Mouse (Mus musculus) forebrain, embryonic 12.5 days (tissue): ENCODE results near the gene Btbd9. TPM values are rescaled to one million over a fixed set of nuclear protein-coding genes. Genes with fewer than 3 reads are reported as not detected.
A peak's percentile ranks its signal among the peaks of the same experiment; 100 is the strongest.

Experiments
- ATAC-seq: fragments of 200-750 bp; cut with Nextera tagmentation; 2 replicates; pipeline ENCODE4 v1.8.0; 2017; ENCODE audit warnings: moderate TSS enrichment; ENCODE audit not compliant: low FRiP score
- H3K27ac ChIP-seq: fragments of 300-500 bp; sonication (generic); 2 replicates; pipeline ENCODE4 v1.5.1; 2016; ENCODE audit warnings: mild to moderate bottlenecking
- H3K27me3 ChIP-seq: fragments of 300-500 bp; sonication (generic); 2 replicates; pipeline ENCODE4 v1.6.1; 2016; ENCODE audit warnings: mild to moderate bottlenecking
- H3K36me3 ChIP-seq: fragments of 300-500 bp; sonication (generic); replicated peaks from 2 replicates; pipeline ENCODE4 v1.6.1; 2016; ENCODE audit warnings: mild to moderate bottlenecking
- H3K4me1 ChIP-seq: fragments of 300-500 bp; sonication (generic); 2 replicates; pipeline ENCODE4 v1.6.1; 2016
- H3K4me2 ChIP-seq: fragments of 300-500 bp; sonication (generic); 2 replicates; pipeline ENCODE4 v1.6.1; 2016; ENCODE audit warnings: mild to moderate bottlenecking, moderate library complexity
- H3K4me3 ChIP-seq: fragments of 300-500 bp; sonication (generic); replicated peaks from 2 replicates; pipeline ENCODE4 v1.5.1; 2016; ENCODE audit warnings: mild to moderate bottlenecking
- H3K9ac ChIP-seq: fragments of 300-500 bp; sonication (generic); 2 replicates; pipeline ENCODE4 v1.6.1; 2016; ENCODE audit warnings: mild to moderate bottlenecking
- H3K9me3 ChIP-seq: fragments of 300-500 bp; sonication (generic); 2 replicates; pipeline ENCODE4 v1.6.1; 2016
- WGBS: fragments of 180-500 bp; shearing (Covaris S2); methylation state at CpG from one replicate; pipeline ENCODE4 v1.1.7; 2016; 5-methylcytosine and 5-hydroxymethylcytosine counted together
- polyA plus RNA-seq: library from polyadenylated mRNA; unstranded; fragments of >200 nt; fragmentation: Nextera tagmentation; extraction: Ambion mirVana; gene quantifications from 2 replicates; pipeline ENCODE4 v1.2.1, GENCODE M21; 2016

Gene Btbd9
- polyA plus RNA-seq, 1 experiment from 2014 or later = 85.9 TPM

GRCm38 (mm10) chr17:30296069-30296468, 280.2 kb downstream of the Btbd9 start:
- Histone ChIP-seq H3K4me1 (peaks cover 22% of the 10 kb centered on the region), H3K4me2 (no peak overlapping the region), H3K27ac (no peak overlapping the region), H3K4me3 (no peak overlapping the region), H3K9ac (no peak overlapping the region), H3K27me3 (no peaks in the 10 kb centered on the region), H3K36me3 (0 out of 2 replicates have a peak, but pooled peaks cover 2% of the 10 kb centered on the region), H3K9me3 (no peaks in the 10 kb centered on the region)
- WGBS = 29% methylated on average over 8 of the region's 8 CpGs
- ATAC-seq = peak; percentile 20; the same call in 1 of the 2 replicates

DNA sequence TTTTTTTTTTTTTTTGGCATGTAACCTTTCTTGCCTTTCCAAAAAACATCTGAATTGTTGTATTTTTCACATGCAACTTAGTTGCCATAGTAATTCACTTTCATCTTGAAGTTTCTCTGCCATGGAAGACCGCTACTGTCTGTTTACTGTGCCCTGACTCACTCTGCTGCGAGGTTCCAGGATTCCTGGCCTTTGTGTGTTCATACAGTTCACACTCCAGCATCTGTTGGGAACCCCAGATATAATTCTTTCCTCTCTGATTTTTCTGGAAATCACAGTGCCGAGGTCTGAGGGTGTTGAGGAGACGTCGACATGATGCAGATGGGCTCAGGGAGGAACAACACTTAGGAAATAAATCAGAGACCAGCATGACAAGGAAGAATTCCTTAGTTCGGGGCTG, 283.6 kb downstream of the Btbd9 start:
- Histone ChIP-seq H3K4me2 (no peak overlapping the region), H3K27ac (no peak overlapping the region), H3K36me3 (no peaks in the 10 kb centered on the region), H3K27me3 (no peaks in the 10 kb centered on the region), H3K4me1 (peaks cover 16% of the 10 kb centered on the region), H3K9ac (no peak overlapping the region), H3K9me3 (no peaks in the 10 kb centered on the region), H3K4me3 (no peak overlapping the region)
- 86% methylated on average over 6 of the region's 6 CpGs for WGBS
- ATAC-seq = no peak

DNA sequence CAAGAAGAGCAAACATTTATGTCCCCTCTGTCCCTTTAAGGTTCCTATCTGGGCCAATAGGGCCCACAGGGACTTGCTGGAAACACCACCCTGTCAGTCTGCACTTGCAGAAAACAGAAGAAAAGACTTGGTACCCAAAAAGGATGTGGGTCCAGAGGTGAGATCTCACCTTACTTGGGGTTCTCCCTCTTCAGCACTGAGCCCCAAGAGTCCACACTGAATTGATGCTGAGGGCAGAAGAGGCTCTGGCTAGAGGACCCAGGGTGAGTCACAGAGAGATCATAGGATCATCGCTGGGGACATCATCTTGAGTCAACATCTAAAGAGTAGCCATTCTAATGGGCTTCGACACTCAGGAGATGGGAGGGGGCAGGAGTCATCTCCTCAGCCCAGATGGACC, 290.6 kb downstream of the Btbd9 start:
- WGBS = 95% methylated on average over 2 of the region's 2 CpGs
- Histone ChIP-seq H3K27ac (peak overlapping the region; percentile 15; the same call in 1 of the 2 replicates), H3K36me3 (no peaks in the 10 kb centered on the region), H3K4me2 (no peak overlapping the region), H3K4me1 (peaks cover 18% of the 10 kb centered on the region), H3K27me3 (peaks cover 21% of the 10 kb centered on the region), H3K9me3 (no peaks in the 10 kb centered on the region), H3K4me3 (no peak overlapping the region), H3K9ac (no peak overlapping the region)
- ATAC-seq = no peak

DNA sequence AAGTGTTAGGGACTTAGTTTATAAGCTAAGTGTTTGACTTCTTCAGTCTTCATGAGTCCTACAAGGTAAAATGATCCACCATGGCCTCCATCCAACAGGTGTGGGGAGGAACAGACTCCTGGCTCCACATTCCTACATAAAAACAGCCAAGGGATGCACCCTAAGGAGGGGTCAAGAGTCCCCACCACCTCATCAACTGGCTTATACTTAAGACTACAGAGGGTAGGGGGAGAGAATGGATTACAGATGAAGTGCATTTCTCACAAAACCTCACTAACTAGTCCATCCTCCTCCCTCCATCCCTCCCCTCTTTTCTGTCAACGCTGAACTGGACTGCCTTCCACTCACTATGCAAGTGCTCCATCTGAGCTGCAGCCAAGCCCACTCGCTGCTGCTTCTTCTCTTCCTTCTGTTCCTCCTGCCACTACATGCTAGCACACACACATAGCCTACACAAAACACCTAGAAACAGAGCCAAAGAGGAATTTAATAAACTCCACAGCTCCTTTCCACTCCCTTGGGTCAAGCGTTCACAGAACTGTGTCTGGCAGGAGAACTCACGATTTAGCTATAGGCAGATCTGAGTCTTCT, 292.7 kb downstream of the Btbd9 start:
- no peak overlapping the region for H3K4me3 ChIP-seq
- no peak overlapping the region for H3K27ac ChIP-seq
- H3K9me3 ChIP-seq = no peaks in the 10 kb centered on the region
- peaks cover 38% of the 10 kb centered on the region for H3K4me1 ChIP-seq
- 89% methylated on average over 4 of the region's 4 CpGs for WGBS
- peaks cover 21% of the 10 kb centered on the region for H3K27me3 ChIP-seq
- no peak overlapping the region for H3K9ac ChIP-seq
- ATAC-seq = no peak
- no peak overlapping the region for H3K4me2 ChIP-seq
- H3K36me3 ChIP-seq = no peaks in the 10 kb centered on the region

- no peak overlapping the region for H3K4me3 ChIP-seq
- H3K36me3 ChIP-seq = no peaks in the 10 kb centered on the region
- H3K9me3 ChIP-seq = no peaks in the 10 kb centered on the region
- no peak overlapping the region for H3K9ac ChIP-seq
- H3K4me2 ChIP-seq = no peak overlapping the region
- H3K27ac ChIP-seq = no peak overlapping the region
- ATAC-seq = no peak
- peaks cover 39% of the 10 kb centered on the region for H3K4me1 ChIP-seq
- peaks cover 21% of the 10 kb centered on the region for H3K27me3 ChIP-seq
Observed at GRCm38 (mm10) chr17:30283001-30283400, 293.3 kb downstream of the Btbd9 start.

- H3K4me1 ChIP-seq = peaks cover 32% of the 10 kb centered on the region
- H3K9me3 ChIP-seq = no peaks in the 10 kb centered on the region
- H3K4me3 ChIP-seq = no peak overlapping the region
- H3K27me3 ChIP-seq = peaks cover 38% of the 10 kb centered on the region
- 25% methylated on average over 7 of the region's 7 CpGs for WGBS
- peak; percentile 63; the same call in 1 of the 2 replicates for ATAC-seq
- no peak overlapping the region for H3K9ac ChIP-seq
- peak overlapping the region; percentile 43; the same call in 1 of the 2 replicates for H3K27ac ChIP-seq
- no peaks in the 10 kb centered on the region for H3K36me3 ChIP-seq
- H3K4me2 ChIP-seq = no peak overlapping the region
Observed at GRCm38 (mm10) chr17:30280323-30281118, 295.8 kb downstream of the Btbd9 start.

GRCm38 (mm10) chr17:30279684-30280083, 296.6 kb downstream of the Btbd9 start:
- Histone ChIP-seq H3K27ac (peak overlapping the region; percentile 27; the same call in 1 of the 2 replicates), H3K4me3 (no peak overlapping the region), H3K9me3 (no peaks in the 10 kb centered on the region), H3K9ac (no peak overlapping the region), H3K36me3 (no peaks in the 10 kb centered on the region), H3K4me1 (peaks cover 25% of the 10 kb centered on the region), H3K4me2 (no peak overlapping the region), H3K27me3 (peaks cover 38% of the 10 kb centered on the region)
- ATAC-seq = peak; percentile 55; the same call in 1 of the 2 replicates
- WGBS = 5% methylated on average over 5 of the region's 5 CpGs

- Histone ChIP-seq H3K4me1 (peaks cover 25% of the 10 kb centered on the region), H3K27ac (0 out of 2 replicates have a peak overlapping the region, but pooled peaks have one; percentile 27), H3K9me3 (no peaks in the 10 kb centered on the region), H3K27me3 (peaks cover 41% of the 10 kb centered on the region), H3K9ac (no peak overlapping the region), H3K36me3 (no peaks in the 10 kb centered on the region), H3K4me3 (no peak overlapping the region), H3K4me2 (peak overlapping the region; percentile 23)
- ATAC-seq = peak; percentile 36; the same call in 1 of the 2 replicates
- 14% methylated on average over 16 of the region's 16 CpGs for WGBS
Observed at GRCm38 (mm10) chr17:30278596-30279378, 297.5 kb downstream of the Btbd9 start.

- 93% methylated on average over 4 of the region's 4 CpGs for WGBS
- H3K9ac ChIP-seq = no peak overlapping the region
- peaks cover 25% of the 10 kb centered on the region for H3K4me1 ChIP-seq
- H3K4me3 ChIP-seq = no peak overlapping the region
- peaks cover 24% of the 10 kb centered on the region for H3K27me3 ChIP-seq
- H3K27ac ChIP-seq = no peak overlapping the region
- no peaks in the 10 kb centered on the region for H3K9me3 ChIP-seq
- H3K36me3 ChIP-seq = 0 out of 2 replicates have a peak, but pooled peaks cover 3% of the 10 kb centered on the region
- no peak for ATAC-seq
- H3K4me2 ChIP-seq = no peak overlapping the region
Observed at GRCm38 (mm10) chr17:30276477-30276876, 299.8 kb downstream of the Btbd9 start.

DNA sequence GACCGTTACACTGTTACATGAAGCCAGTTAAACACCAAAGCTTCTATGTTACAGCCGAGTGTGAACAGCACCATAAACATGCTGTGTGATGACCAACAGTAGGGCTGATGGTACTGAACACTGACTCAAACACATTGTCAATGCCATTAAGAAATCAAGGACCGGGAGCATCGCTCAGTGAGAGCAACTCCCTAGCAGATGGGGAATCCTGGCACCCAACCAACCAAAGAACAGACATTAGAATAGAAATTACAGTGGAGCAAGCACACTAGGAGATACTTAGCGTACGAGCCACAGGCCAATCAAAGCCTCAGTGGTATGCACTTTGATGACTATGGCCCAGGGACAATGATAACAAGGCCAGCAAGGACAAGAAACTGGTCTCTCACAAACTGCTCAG, 303.5 kb downstream of the Btbd9 start:
- ATAC-seq = no peak
- H3K4me2 ChIP-seq = no peak overlapping the region
- WGBS = 90% methylated on average over 6 of the region's 6 CpGs
- H3K9ac ChIP-seq = no peak overlapping the region
- no peak overlapping the region for H3K4me3 ChIP-seq
- H3K27ac ChIP-seq = no peak overlapping the region
- H3K36me3 ChIP-seq = 0 out of 2 replicates have a peak, but pooled peaks cover 3% of the 10 kb centered on the region
- no peaks in the 10 kb centered on the region for H3K4me1 ChIP-seq
- H3K27me3 ChIP-seq = peaks cover 19% of the 10 kb centered on the region
- no peaks in the 10 kb centered on the region for H3K9me3 ChIP-seq

- Histone ChIP-seq H3K4me2 (no peak overlapping the region), H3K27me3 (0 out of 2 replicates have a peak, but pooled peaks cover 8% of the 10 kb centered on the region), H3K4me1 (0 out of 2 replicates have a peak, but pooled peaks cover 2% of the 10 kb centered on the region), H3K9ac (no peak overlapping the region), H3K9me3 (no peaks in the 10 kb centered on the region), H3K36me3 (0 out of 2 replicates have a peak, but pooled peaks cover 7% of the 10 kb centered on the region), H3K27ac (no peak overlapping the region), H3K4me3 (no peak overlapping the region)
- WGBS = 81% methylated on average over 11 of the region's 11 CpGs
- ATAC-seq = no peak
Observed at GRCm38 (mm10) chr17:30269136-30270063, 306.9 kb downstream of the Btbd9 start.
